Mouse (Mus musculus): ENCODE results near the gene Fras1. TPM values are rescaled to one million over a fixed set of nuclear protein-coding genes. Genes with fewer than 3 reads are reported as not detected.
A peak's percentile ranks its signal among the peaks of the same experiment; 100 is the strongest.

Gene Fras1
- polyA plus RNA-seq, 1 experiment from 2014 or later, result 19.8 TPM

GRCm38 (mm10) chr5:96635146-96635862 lies 261.5 kb downstream of the Fras1 start:
- no peaks in the 10 kb centered on the region for H3K27me3 ChIP-seq
- H3K4me1 ChIP-seq, result no peaks in the 10 kb centered on the region
- H3K4me3 ChIP-seq, result no peak overlapping the region
- H3K9me3 ChIP-seq, result no peaks in the 10 kb centered on the region
- no peak overlapping the region for H3K27ac ChIP-seq
- H3K36me3 ChIP-seq, result no peaks in the 10 kb centered on the region
- 71% methylated on average over 17 of the region's 17 CpGs for WGBS
- no peak overlapping the region for H3K9ac ChIP-seq
- H3K4me2 ChIP-seq, result no peak overlapping the region
- ATAC-seq (ENCODE audit: insufficient number of reproducible peaks, insufficient read depth, low FRiP score, low TSS enrichment, low read depth), result no peak

DNA sequence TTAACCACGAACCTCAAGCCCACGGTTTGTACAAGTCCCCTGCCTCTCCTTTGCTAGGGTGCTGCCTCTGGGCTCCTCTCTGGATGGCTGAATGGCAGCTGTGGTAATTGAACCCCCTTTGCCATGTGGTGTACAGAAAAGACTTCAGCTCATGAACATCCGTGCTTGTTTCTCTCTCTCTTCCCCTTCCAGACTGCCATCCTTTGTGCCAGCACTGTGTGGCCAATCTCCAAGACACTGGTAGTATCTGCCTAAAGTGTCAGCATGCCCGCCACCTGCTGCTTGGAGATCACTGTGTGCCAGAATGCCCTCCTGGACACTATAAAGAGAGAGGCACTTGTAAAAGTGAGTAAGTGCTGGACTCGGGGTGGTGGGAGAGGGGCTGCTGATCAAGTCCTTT lies 262.1 kb downstream of the Fras1 start:
- ATAC-seq (ENCODE audit: insufficient number of reproducible peaks, insufficient read depth, low FRiP score, low TSS enrichment, low read depth), result no peak
- Histone ChIP-seq H3K9ac (no peak overlapping the region), H3K4me1 (no peaks in the 10 kb centered on the region), H3K4me2 (no peak overlapping the region), H3K36me3 (no peaks in the 10 kb centered on the region), H3K27me3 (no peaks in the 10 kb centered on the region), H3K27ac (no peak overlapping the region), H3K4me3 (no peak overlapping the region), H3K9me3 (no peaks in the 10 kb centered on the region)
- 73% methylated on average over 5 of the region's 5 CpGs for WGBS

DNA sequence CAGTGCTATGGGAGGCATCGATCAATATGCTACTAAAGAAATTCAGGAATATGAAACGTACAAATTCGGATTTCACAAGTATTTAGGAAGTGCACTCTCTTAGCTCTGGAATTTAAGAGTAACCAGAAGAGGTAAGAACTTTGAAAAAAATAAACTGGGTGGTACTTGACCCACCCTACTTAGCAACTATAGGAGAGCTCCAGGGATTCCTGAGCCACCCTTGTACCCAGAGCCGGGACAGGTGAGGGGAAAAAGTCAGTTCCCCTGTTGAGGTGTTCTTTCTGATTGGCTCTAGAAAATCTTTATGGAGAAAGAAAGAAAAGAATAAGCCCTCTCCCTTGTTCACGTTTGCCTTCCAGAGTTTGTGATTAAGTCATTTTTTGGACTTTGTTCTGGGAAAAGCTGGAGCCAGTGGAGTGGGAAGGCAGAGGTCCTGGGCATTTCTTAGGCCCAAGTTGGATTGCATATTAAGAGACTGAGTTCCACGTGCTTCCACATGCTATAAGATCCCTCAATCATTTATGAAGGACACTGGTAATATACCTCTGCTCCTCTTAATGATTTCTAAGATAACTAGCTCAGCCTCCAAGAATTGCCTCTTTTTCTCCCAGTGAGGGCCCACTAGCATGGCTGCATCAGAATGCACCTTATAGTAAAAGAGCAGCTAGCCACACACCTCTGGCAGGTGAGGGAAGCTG lies 265.6 kb downstream of the Fras1 start:
- no peaks in the 10 kb centered on the region for H3K9me3 ChIP-seq
- no peak for ATAC-seq (ENCODE audit: insufficient number of reproducible peaks, insufficient read depth, low FRiP score, low TSS enrichment, low read depth)
- H3K4me3 ChIP-seq, result no peak overlapping the region
- H3K27ac ChIP-seq, result no peak overlapping the region
- WGBS, result 87% methylated on average over 6 of the region's 6 CpGs
- H3K4me1 ChIP-seq, result no peaks in the 10 kb centered on the region; the same call in 1 of the 2 replicates
- no peak overlapping the region for H3K9ac ChIP-seq
- H3K4me2 ChIP-seq, result no peak overlapping the region
- H3K36me3 ChIP-seq, result no peaks in the 10 kb centered on the region
- H3K27me3 ChIP-seq, result no peaks in the 10 kb centered on the region

GRCm38 (mm10) chr5:96641297-96641696 lies 267.5 kb downstream of the Fras1 start:
- no peaks in the 10 kb centered on the region; the same call in 1 of the 2 replicates for H3K4me1 ChIP-seq
- H3K27me3 ChIP-seq, result no peaks in the 10 kb centered on the region
- H3K9ac ChIP-seq, result no peak overlapping the region
- no peak overlapping the region for H3K27ac ChIP-seq
- 90% methylated on average over 2 of the region's 2 CpGs for WGBS
- no peaks in the 10 kb centered on the region for H3K36me3 ChIP-seq
- no peak for ATAC-seq (ENCODE audit: insufficient number of reproducible peaks, insufficient read depth, low FRiP score, low TSS enrichment, low read depth)
- H3K9me3 ChIP-seq, result no peaks in the 10 kb centered on the region
- H3K4me3 ChIP-seq, result no peak overlapping the region
- H3K4me2 ChIP-seq, result no peak overlapping the region

DNA sequence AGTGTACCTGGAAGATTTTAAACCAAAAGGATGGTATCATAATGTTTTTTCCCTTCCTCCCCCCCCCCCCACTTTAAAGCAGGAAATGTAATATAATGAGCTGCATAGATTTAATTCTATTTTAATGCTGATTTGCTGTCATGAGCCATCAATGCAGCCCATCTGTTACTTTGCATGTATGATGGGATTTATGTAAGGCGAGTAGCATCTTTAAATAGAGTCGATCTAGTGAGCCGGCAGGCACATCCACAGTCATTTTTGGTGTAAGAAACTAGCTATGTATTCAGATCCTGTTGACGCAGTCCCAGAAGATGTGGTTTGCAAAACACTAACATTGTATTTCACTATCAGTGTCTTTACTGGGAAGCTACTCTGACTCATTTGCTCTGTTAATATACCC lies 301.9 kb downstream of the Fras1 start:
- H3K9me3 ChIP-seq, result no peaks in the 10 kb centered on the region
- H3K27me3 ChIP-seq, result no peaks in the 10 kb centered on the region
- ATAC-seq (ENCODE audit: insufficient number of reproducible peaks, insufficient read depth, low FRiP score, low TSS enrichment, low read depth), result no peak
- H3K4me3 ChIP-seq, result no peak overlapping the region
- H3K4me2 ChIP-seq, result no peak overlapping the region
- H3K4me1 ChIP-seq, result peaks cover 11% of the 10 kb centered on the region
- H3K36me3 ChIP-seq, result no peaks in the 10 kb centered on the region
- no peak overlapping the region for H3K9ac ChIP-seq
- WGBS, result 87% methylated on average over 4 of the region's 4 CpGs
- no peak overlapping the region for H3K27ac ChIP-seq

DNA sequence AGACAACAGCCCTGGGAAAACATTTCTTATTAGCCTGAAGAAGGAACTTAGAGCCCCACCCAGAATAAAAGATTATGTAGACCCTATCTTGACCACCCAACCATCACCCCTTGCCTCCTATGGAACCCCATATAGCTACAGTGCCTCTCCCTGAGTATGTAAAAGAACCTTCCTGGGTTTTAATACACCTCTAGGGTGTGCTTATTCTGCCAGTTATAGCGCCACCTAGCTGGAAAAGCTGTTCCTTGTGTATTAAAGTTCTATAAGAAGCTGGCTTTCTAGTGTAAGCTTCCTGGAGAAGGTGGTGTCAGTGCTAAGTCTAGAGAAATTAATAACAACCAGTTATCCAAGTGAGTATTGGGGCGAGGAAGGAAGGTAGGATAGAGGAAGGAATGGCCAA lies 303.7 kb downstream of the Fras1 start:
- ATAC-seq (ENCODE audit: insufficient number of reproducible peaks, insufficient read depth, low FRiP score, low TSS enrichment, low read depth), result no peak
- no peak overlapping the region for H3K4me2 ChIP-seq
- WGBS, result 34% methylated on average over 2 of the region's 2 CpGs

GRCm38 (mm10) chr5:96681085-96681484 lies 307.3 kb downstream of the Fras1 start:
- WGBS, result 43% methylated on average over 3 of the region's 3 CpGs
- no peak for ATAC-seq (ENCODE audit: insufficient number of reproducible peaks, insufficient read depth, low FRiP score, low TSS enrichment, low read depth)
- Histone ChIP-seq H3K27me3 (no peaks in the 10 kb centered on the region), H3K4me2 (no peak overlapping the region), H3K27ac (0 out of 2 replicates have a peak overlapping the region, but pooled peaks have one; percentile 5), H3K9me3 (no peaks in the 10 kb centered on the region), H3K4me1 (peaks cover 18% of the 10 kb centered on the region), H3K4me3 (no peak overlapping the region), H3K36me3 (peaks cover 14% of the 10 kb centered on the region), H3K9ac (no peak overlapping the region)

More for the DNA sequence above, 303.7 kb downstream of the Fras1 start:
- Histone ChIP-seq H3K4me1 (peaks cover 18% of the 10 kb centered on the region), H3K36me3 (no peaks in the 10 kb centered on the region), H3K27ac (no peak overlapping the region), H3K4me3 (no peak overlapping the region), H3K9me3 (no peaks in the 10 kb centered on the region), H3K27me3 (no peaks in the 10 kb centered on the region), H3K9ac (no peak overlapping the region)

GRCm38 (mm10) chr5:96682777-96683176 lies 309.0 kb downstream of the Fras1 start:
- H3K27me3 ChIP-seq, result no peaks in the 10 kb centered on the region
- 68% methylated on average over 2 of the region's 2 CpGs for WGBS
- peaks cover 16% of the 10 kb centered on the region for H3K36me3 ChIP-seq
- H3K27ac ChIP-seq, result no peak overlapping the region
- no peak for ATAC-seq (ENCODE audit: insufficient number of reproducible peaks, insufficient read depth, low FRiP score, low TSS enrichment, low read depth)
- H3K4me2 ChIP-seq, result no peak overlapping the region
- no peaks in the 10 kb centered on the region for H3K9me3 ChIP-seq
- H3K9ac ChIP-seq, result no peak overlapping the region
- no peak overlapping the region for H3K4me3 ChIP-seq
- peaks cover 17% of the 10 kb centered on the region for H3K4me1 ChIP-seq

DNA sequence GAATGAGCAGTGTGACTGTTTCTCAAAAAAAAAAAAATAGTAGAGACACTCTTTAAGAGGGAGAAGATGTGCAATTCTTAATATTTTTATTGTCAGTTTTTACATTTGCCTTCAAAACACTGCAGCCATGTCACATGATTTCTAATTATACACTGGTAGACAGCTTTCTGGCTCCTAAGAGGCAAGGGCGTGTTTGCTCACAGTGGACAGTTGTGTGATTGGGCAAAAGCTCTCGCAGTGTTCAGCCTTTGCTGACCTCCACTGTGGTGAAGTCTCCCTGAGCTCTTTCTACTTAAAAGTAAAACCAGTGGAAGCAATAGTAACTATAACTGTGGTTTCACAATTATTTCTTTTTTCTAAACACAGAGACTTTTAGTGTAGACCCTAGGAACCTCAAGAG lies 315.1 kb downstream of the Fras1 start:
- Histone ChIP-seq H3K27ac (no peak overlapping the region), H3K4me2 (no peak overlapping the region), H3K36me3 (peaks cover 15% of the 10 kb centered on the region), H3K4me1 (no peaks in the 10 kb centered on the region), H3K27me3 (no peaks in the 10 kb centered on the region), H3K9ac (no peak overlapping the region), H3K9me3 (no peaks in the 10 kb centered on the region), H3K4me3 (no peak overlapping the region)
- 90% methylated on average over 2 of the region's 2 CpGs for WGBS
- no peak for ATAC-seq (ENCODE audit: insufficient number of reproducible peaks, insufficient read depth, low FRiP score, low TSS enrichment, low read depth)

- H3K4me1 ChIP-seq, result no peaks in the 10 kb centered on the region
- ATAC-seq (ENCODE audit: insufficient number of reproducible peaks, insufficient read depth, low FRiP score, low TSS enrichment, low read depth), result no peak
- H3K4me3 ChIP-seq, result no peak overlapping the region
- peak overlapping the region; percentile 12 for H3K4me2 ChIP-seq
- H3K9me3 ChIP-seq, result no peaks in the 10 kb centered on the region
- H3K36me3 ChIP-seq, result peaks cover 6% of the 10 kb centered on the region; the same call in 1 of the 2 replicates
- H3K9ac ChIP-seq, result no peak overlapping the region
- H3K27me3 ChIP-seq, result no peaks in the 10 kb centered on the region
- WGBS, result 40% methylated on average over 8 of the region's 8 CpGs
- H3K27ac ChIP-seq, result no peak overlapping the region
Measured at GRCm38 (mm10) chr5:96698972-96699371, 325.2 kb downstream of the Fras1 start.

DNA sequence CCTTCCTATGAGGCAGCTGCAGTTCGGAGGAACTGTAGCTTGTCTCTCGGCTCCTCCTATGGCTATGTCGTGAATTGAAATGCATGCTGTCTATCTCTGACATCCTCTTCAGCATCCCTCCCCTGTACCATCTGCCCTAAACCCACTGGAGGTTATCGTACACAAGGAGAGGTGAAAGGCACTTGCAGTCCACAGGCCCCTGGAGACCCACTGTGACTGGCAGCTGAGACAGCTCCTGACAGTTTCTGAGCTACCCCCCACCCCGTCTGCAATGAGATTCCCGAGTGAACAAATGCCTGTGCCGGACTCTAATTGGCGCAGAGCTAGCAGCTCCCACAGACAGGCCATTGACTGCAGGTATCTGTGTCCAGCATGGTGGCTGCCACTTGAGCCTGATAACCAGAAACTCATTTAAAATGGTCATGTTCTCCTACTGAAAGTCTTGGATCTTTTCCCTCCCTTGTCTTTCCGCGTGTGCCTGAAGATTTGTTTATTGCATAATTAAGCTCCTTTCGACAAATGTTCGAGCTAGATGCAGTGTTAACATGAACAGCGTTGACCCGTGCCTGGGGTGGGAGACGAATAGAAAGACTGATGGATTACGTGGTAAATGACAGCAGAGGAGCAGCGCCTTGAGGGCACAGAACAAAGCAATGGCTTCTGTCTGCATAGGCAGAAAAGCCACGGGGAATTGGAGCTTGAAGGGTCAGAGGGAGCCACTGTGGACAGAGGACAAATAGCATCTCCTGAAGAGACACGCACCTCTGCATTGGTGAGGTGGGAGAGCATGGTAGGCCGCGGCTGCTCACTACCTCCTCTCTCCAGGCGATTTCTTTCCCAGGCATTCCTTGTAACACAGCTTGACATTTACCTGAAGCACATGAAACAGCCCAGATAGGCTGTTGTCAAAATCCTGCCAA lies 329.2 kb downstream of the Fras1 start:
- no peak overlapping the region for H3K4me3 ChIP-seq
- no peaks in the 10 kb centered on the region for H3K27me3 ChIP-seq
- H3K9me3 ChIP-seq, result no peaks in the 10 kb centered on the region
- WGBS, result 54% methylated on average over 22 of the region's 22 CpGs
- no peak overlapping the region for H3K9ac ChIP-seq
- H3K36me3 ChIP-seq, result no peaks in the 10 kb centered on the region
- no peak overlapping the region for H3K27ac ChIP-seq
- ATAC-seq (ENCODE audit: insufficient number of reproducible peaks, insufficient read depth, low FRiP score, low TSS enrichment, low read depth), result no peak
- H3K4me2 ChIP-seq, result no peak overlapping the region
- H3K4me1 ChIP-seq, result no peaks in the 10 kb centered on the region
